Mouse (Mus musculus) lung, adult 2 months (tissue): ENCODE measurements at regions not wholly inside any gene's neighbourhood (a gene's known extent, or its start where the extent isn't known, plus 50 kb on each side); places are given as distances from the start of the nearest gene placed in this dataset.

ENCODE experiments used
- CTCF ChIP-seq: fragments of 200-500 bp; IDR thresholded peaks from 2 replicates; pipeline ENCODE4 v1.5.1; 2011; ENCODE audit warnings: mild to moderate bottlenecking, low read length, control low read depth; ENCODE audit not compliant: insufficient read depth
- POLR2A ChIP-seq: fragments of 200-500 bp; IDR thresholded peaks from 2 replicates; pipeline ENCODE4 v1.6.1; 2011; ENCODE audit warnings: low read depth, mild to moderate bottlenecking, control low read depth, low read length, borderline replicate concordance; ENCODE audit errors: extremely low read depth

DNA sequence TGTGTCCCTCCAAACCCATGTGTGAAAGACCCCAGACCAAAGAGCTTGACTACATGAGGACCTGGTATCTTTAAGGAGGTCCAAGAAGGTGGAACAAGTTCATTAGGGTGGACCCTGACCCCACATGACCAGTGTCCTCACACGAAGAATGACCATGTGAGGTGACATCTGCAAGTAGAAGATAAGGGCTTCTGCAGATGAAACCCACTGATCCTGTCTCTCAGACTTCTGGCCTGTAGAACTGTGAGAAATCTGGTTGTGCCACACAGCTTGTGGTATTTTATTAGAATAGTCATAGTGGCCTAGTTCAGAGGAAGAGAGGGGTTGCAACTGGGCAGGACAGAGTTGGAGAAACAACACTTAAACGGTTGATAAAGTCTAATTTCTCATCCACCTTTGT is 141.8 kb upstream of the Kit start:
- no peak for TF ChIP-seq CTCF
- no peak for TF ChIP-seq POLR2A
